Mouse (Mus musculus): ENCODE results near the gene Runx2. TPM values are rescaled to one million over a fixed set of nuclear protein-coding genes. Genes with fewer than 3 reads are reported as not detected.

Runx2 gene
- polyA plus RNA-seq, 1 experiment, result not detected

GRCm38 (mm10) chr17:44743780-44744179 lies 70.8 kb downstream of the Runx2 start:
- WGBS, result 69% methylated on average over 3 of the region's 3 CpGs
- Histone ChIP-seq H3K27ac (ENCODE audit: insufficient read depth, low read depth, low read length) (no peak overlapping the region), H3K4me1 (ENCODE audit: control insufficient read depth, insufficient read depth, low read length) (no peaks in the 10 kb centered on the region), H3K4me3 (ENCODE audit: insufficient read depth, low read depth, low read length) (no peak overlapping the region)
- TF ChIP-seq CTCF (IDR thresholded peaks at IDR 0.05; ENCODE audit: insufficient read depth, low read depth, low read length) (no peak), POLR2A (IDR thresholded peaks at IDR 0.05; ENCODE audit: insufficient read depth, low read depth, low read length) (no peak)

DNA sequence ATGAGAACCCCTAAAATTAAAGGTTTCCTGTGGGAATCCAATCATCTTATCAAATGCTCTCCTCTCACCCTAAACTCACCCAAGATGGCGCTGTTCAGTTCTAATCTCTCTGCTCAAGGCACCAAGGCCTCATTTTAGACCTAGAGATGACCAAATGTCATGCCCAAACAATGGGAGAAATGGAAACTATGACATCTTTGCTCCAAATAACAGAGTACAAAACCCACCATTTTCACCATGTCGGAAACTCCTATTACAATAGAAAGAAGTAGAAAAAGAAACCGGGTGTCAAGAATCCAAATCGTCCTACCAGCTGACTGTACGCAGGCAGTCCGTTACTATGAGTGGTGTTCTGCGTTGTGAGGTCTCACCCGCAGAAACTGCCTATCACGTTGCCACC lies 72.4 kb downstream of the Runx2 start:
- Histone ChIP-seq H3K4me3 (ENCODE audit: insufficient read depth, low read depth, low read length) (no peak overlapping the region), H3K27ac (ENCODE audit: insufficient read depth, low read depth, low read length) (no peak overlapping the region), H3K4me1 (ENCODE audit: control insufficient read depth, insufficient read depth, low read length) (peaks cover under 1% of the 10 kb centered on the region; the same call in 1 of the 2 replicates)
- no peak for TF ChIP-seq POLR2A (IDR thresholded peaks at IDR 0.05; ENCODE audit: insufficient read depth, low read depth, low read length)
- no peak for TF ChIP-seq CTCF (IDR thresholded peaks at IDR 0.05; ENCODE audit: insufficient read depth, low read depth, low read length)
- WGBS, result 90% methylated on average over 9 of the region's 9 CpGs

DNA sequence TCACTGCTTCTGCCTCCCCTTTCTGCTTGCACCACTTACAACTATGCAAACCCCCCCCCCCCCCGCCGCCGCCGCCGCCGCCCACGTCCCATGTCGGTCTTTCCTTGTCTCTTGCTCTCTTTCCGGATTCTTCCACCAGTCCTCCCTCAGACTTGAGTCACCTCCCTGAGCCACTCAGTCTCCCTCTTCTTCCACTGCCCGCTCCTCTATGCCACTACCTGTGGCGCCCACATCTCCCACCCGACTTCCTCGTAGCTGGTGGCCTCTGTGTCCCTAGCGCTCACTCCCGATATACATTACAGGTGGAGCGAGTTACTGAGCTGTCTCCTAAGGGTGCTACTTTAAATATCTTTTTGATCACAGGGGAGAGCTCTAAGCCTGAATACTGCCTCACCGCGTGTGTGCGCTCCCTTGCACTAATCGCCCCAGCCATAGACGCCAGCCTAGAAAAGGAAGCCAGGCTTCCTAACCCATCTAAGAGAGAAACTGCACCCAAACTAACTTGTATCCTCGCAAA lies 76.4 kb downstream of the Runx2 start:
- 6% methylated on average over 18 of the region's 22 CpGs for WGBS
- TF ChIP-seq POLR2A (IDR thresholded peaks at IDR 0.05; ENCODE audit: insufficient read depth, low read depth, low read length) (no peak), CTCF (IDR thresholded peaks at IDR 0.05; ENCODE audit: insufficient read depth, low read depth, low read length) (no peak)
- H3K4me1 ChIP-seq (ENCODE audit: control insufficient read depth, insufficient read depth, low read length), result peaks cover 2% of the 10 kb centered on the region; the same call in 1 of the 2 replicates
- H3K27ac ChIP-seq (ENCODE audit: insufficient read depth, low read depth, low read length), result no peak overlapping the region
- H3K4me3 ChIP-seq (ENCODE audit: insufficient read depth, low read depth, low read length), result peak overlapping the region; percentile 38

DNA sequence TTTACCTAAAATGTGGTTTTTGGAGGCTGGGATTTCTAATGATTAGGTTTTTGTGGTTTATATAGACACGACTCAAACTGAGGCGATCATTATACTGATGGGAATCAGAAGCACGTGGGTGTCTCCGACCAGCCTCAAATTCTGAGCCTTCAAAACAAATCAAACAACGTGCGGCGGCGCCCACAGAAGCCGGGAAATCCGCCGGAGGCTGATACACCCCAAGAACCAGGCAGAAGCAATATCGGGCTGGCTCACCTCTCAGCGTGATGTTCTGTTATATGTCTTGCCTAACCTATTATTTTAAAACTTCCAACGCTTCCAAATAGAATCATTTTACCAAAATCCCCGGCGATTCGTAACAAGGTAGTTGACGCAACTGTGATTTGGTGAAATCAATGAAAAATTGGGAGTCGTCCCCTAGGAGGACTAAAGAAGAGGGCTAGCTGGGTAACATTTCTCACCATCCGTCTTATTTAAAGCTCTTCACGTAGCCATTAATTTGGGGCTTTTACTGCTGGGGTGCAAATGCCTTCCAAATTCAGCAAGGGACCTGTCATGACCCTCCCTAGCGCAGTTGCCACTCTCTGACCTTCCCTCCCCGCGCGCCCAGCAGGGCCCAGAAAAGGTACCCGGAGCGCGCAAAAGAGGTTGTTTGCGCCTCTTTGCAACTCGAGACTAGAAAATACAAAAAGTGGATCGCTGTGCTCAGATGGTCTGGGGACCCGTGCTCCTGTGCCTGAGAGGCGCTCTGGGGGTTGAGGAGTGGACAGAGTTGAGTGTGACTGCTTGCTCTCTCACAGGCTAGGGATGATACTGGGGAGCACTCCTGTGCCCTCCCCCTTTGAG lies 77.1 kb downstream of the Runx2 start:
- peak overlapping the region; percentile 37 for H3K4me3 ChIP-seq (ENCODE audit: insufficient read depth, low read depth, low read length)
- no peak overlapping the region for H3K27ac ChIP-seq (ENCODE audit: insufficient read depth, low read depth, low read length)
- H3K4me1 ChIP-seq (ENCODE audit: control insufficient read depth, insufficient read depth, low read length), result peaks cover 2% of the 10 kb centered on the region; the same call in 1 of the 2 replicates
- TF ChIP-seq CTCF (IDR thresholded peaks at IDR 0.05; ENCODE audit: insufficient read depth, low read depth, low read length) (no peak), POLR2A (IDR thresholded peaks at IDR 0.05; ENCODE audit: insufficient read depth, low read depth, low read length) (no peak)
- 3% methylated on average over 33 of the region's 33 CpGs for WGBS

GRCm38 (mm10) chr17:44735991-44736561 lies 78.5 kb downstream of the Runx2 start:
- Histone ChIP-seq H3K4me3 (ENCODE audit: insufficient read depth, low read depth, low read length) (peak overlapping the region; percentile 92), H3K27ac (ENCODE audit: insufficient read depth, low read depth, low read length) (peak overlapping the region; percentile 86), H3K4me1 (ENCODE audit: control insufficient read depth, insufficient read depth, low read length) (peaks cover 2% of the 10 kb centered on the region; the same call in 1 of the 2 replicates)
- TF ChIP-seq CTCF (IDR thresholded peaks at IDR 0.05; ENCODE audit: insufficient read depth, low read depth, low read length) (0 out of 2 replicates have a peak, but pooled peaks have one; percentile 33), POLR2A (IDR thresholded peaks at IDR 0.05; ENCODE audit: insufficient read depth, low read depth, low read length) (no peak; the same call in 1 of the 2 replicates)
- under 1% methylated on average over 72 of the region's 73 CpGs for WGBS

DNA sequence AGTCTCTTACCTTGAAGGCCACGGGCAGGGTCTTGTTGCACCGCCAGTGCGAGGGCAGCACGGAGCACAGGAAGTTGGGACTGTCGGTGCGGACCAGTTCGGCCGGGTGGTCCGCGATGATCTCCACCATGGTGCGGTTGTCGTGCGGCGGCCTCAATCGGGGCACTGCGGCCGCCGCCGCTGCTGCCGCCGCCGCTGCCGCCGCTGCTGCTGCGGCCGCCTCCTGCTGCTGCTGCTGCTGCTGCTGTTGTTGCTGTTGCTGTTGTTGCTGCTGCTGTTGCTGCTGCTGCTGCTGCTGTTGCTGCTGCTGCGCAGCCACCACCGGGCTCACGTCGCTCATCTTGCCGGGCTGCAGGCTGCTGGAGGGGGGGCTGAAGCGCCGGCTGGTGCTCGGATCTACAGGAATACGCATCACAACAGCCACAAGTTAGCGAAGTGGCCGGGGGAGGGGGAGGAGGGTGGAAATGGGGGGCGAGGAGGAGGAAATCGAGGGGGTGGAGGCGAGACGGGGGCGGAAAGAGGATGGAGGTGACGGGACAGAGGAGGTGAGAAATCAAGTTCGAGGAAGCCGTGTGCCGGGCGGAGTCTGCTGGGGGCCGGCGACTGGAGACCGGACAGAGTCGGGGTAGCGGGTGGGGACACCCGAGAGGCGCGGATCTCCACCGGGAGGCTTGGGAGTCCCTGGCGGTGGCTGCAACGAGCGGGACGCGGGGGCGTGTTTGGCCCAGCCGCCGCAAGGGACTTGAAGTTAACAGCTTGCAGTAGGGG lies 79.2 kb downstream of the Runx2 start:
- peak overlapping the region; percentile 86 for H3K27ac ChIP-seq (ENCODE audit: insufficient read depth, low read depth, low read length)
- H3K4me3 ChIP-seq (ENCODE audit: insufficient read depth, low read depth, low read length), result peak overlapping the region; percentile 92
- TF ChIP-seq POLR2A (IDR thresholded peaks at IDR 0.05; ENCODE audit: insufficient read depth, low read depth, low read length) (no peak), CTCF (IDR thresholded peaks at IDR 0.05; ENCODE audit: insufficient read depth, low read depth, low read length) (no peak)
- peaks cover 2% of the 10 kb centered on the region; the same call in 1 of the 2 replicates for H3K4me1 ChIP-seq (ENCODE audit: control insufficient read depth, insufficient read depth, low read length)
- under 1% methylated on average over 63 of the region's 64 CpGs for WGBS

- TF ChIP-seq CTCF (IDR thresholded peaks at IDR 0.05; ENCODE audit: insufficient read depth, low read depth, low read length), result 0 out of 2 replicates have a peak, but pooled peaks have one; percentile 20
- no peak for TF ChIP-seq POLR2A (IDR thresholded peaks at IDR 0.05; ENCODE audit: insufficient read depth, low read depth, low read length)
- WGBS, result 2% methylated on average over 48 of the region's 48 CpGs
- H3K4me3 ChIP-seq (ENCODE audit: insufficient read depth, low read depth, low read length), result peak overlapping the region; percentile 92
- H3K27ac ChIP-seq (ENCODE audit: insufficient read depth, low read depth, low read length), result peak overlapping the region; percentile 36
- peaks cover 2% of the 10 kb centered on the region; the same call in 1 of the 2 replicates for H3K4me1 ChIP-seq (ENCODE audit: control insufficient read depth, insufficient read depth, low read length)
These were observed 79.9 kb downstream of the Runx2 start for GRCm38 (mm10) chr17:44734501-44735222.

Data from olfactory bulb, adult 2 months (tissue).